Comparison of ENCODE assay signal across 7 mouse cellular contexts in genomic region chr5:34948861-34949760, GRCm38 (mm10). TPM values are rescaled to one million over a fixed set of nuclear protein-coding genes. Genes with fewer than 3 reads are reported as not detected.
DNase-seq lines count a peak whose midpoint lies in the region; ATAC-seq and TF ChIP-seq lines count a peak whose summit lies in the region.

TSS of gene Rgs12 (plus strand) at chr5:34949445.

- WGBS in intestine, postnatal 0 days = under 1% methylated on average over 72 of the region's 84 CpGs
- under 1% methylated on average over 57 of the region's 84 CpGs for WGBS in limb, embryonic 13.5 days
- WGBS in midbrain, embryonic 15.5 days = under 1% methylated on average over 83 of the region's 84 CpGs
- whole genome bisulfite sequencing in spleen, adult 2 months = under 1% methylated on average over 81 of the region's 84 CpGs

- peak within 1 kb of the TSS; percentile 65 for H3K4me3 ChIP-seq in intestine, postnatal 0 days (ENCODE audit: low read depth, low read length)
- peak within 1 kb of the TSS; percentile 88 for H3K4me3 ChIP-seq in limb, embryonic 13.5 days
- peak within 1 kb of the TSS; percentile 80 for H3K4me3 ChIP-seq in midbrain, embryonic 15.5 days
- peak within 1 kb of the TSS; percentile 70 for H3K4me3 ChIP-seq in spleen, adult 2 months (ENCODE audit: extremely low read depth, insufficient read depth, insufficient read length)

- TF ChIP-seq CTCF in intestine, postnatal 0 days (IDR thresholded peaks at IDR 0.05; ENCODE audit: low read depth) = no peak
- no peak for TF ChIP-seq CTCF in spleen, adult 2 months (IDR thresholded peaks at IDR 0.05; ENCODE audit: extremely low read depth, insufficient read depth, insufficient read length, insufficient replicate concordance)

- H3K4me1 ChIP-seq in intestine, postnatal 0 days (replicated peaks; ENCODE audit: control insufficient read depth, insufficient read depth, low read length) = no peaks in the 10 kb centered on the region
- peaks cover 16% of the 10 kb centered on the region for H3K4me1 ChIP-seq in limb, embryonic 13.5 days
- H3K4me1 ChIP-seq in midbrain, embryonic 15.5 days = peaks cover 24% of the 10 kb centered on the region
- peaks cover 5% of the 10 kb centered on the region; the same call in 1 of the 2 replicates for H3K4me1 ChIP-seq in spleen, adult 2 months (ENCODE audit: control insufficient read depth, insufficient read depth, insufficient read length)

- H3K27me3 ChIP-seq in intestine, postnatal 0 days (replicated peaks; ENCODE audit: control insufficient read depth, insufficient read depth, low read length) = no peaks in the 10 kb centered on the region; the same call in 1 of the 2 replicates
- no peaks in the 10 kb centered on the region for H3K27me3 ChIP-seq in limb, embryonic 13.5 days
- no peaks in the 10 kb centered on the region for H3K27me3 ChIP-seq in midbrain, embryonic 15.5 days (replicated peaks)
- no peaks in the 10 kb centered on the region for H3K27me3 ChIP-seq in spleen, adult 2 months (ENCODE audit: control insufficient read depth, insufficient read depth, low read length)

- peak; percentile 82 for DNase-seq in adrenal gland, adult 8-10 months
- peak; percentile 74 for DNase-seq in embryo, embryonic 11.5 days (ENCODE audit: low read depth, low spot score)
- no peak for DNase-seq in gonadal fat pad, adult 2 months (ENCODE audit: low read depth)
- DNase-seq in spleen, adult 2 months (ENCODE audit: low read depth in 1 of 2, low spot score in 2 of 2) = peak; percentile 56 to 81

- H3K27ac ChIP-seq in intestine, postnatal 0 days (ENCODE audit: low read depth, low read length) = peak within 1 kb of the TSS; percentile 22; the same call in 1 of the 2 replicates
- peak within 1 kb of the TSS; percentile 93 for H3K27ac ChIP-seq in limb, embryonic 13.5 days
- H3K27ac ChIP-seq in midbrain, embryonic 15.5 days = peak within 1 kb of the TSS; percentile 89
- H3K27ac ChIP-seq in spleen, adult 2 months (ENCODE audit: insufficient read depth, low read length) = peak within 1 kb of the TSS; percentile 55

- H3K4me2 ChIP-seq in intestine, postnatal 0 days (replicated peaks; ENCODE audit: low read depth) = peak within 1 kb of the TSS; percentile 79
- peak within 1 kb of the TSS; percentile 81 for H3K4me2 ChIP-seq in limb, embryonic 13.5 days (replicated peaks)
- peak within 1 kb of the TSS; percentile 74 for H3K4me2 ChIP-seq in midbrain, embryonic 15.5 days

- no peaks in the 10 kb centered on the region for H3K9me3 ChIP-seq in intestine, postnatal 0 days (ENCODE audit: control insufficient read depth)
- H3K9me3 ChIP-seq in limb, embryonic 13.5 days = peaks cover 6% of the 10 kb centered on the region; the same call in 1 of the 2 replicates
- H3K9me3 ChIP-seq in midbrain, embryonic 15.5 days = no peaks in the 10 kb centered on the region

- no peaks in the 10 kb centered on the region for H3K36me3 ChIP-seq in intestine, postnatal 0 days (ENCODE audit: control insufficient read depth, insufficient read depth)
- H3K36me3 ChIP-seq in limb, embryonic 13.5 days = peaks cover 22% of the 10 kb centered on the region
- H3K36me3 ChIP-seq in midbrain, embryonic 15.5 days (replicated peaks) = no peaks in the 10 kb centered on the region
- no peaks in the 10 kb centered on the region for H3K36me3 ChIP-seq in spleen, adult 2 months (ENCODE audit: control insufficient read depth, insufficient read depth, low read length)

- no peak for TF ChIP-seq POLR2A in spleen, adult 2 months (IDR thresholded peaks at IDR 0.05; ENCODE audit: low read depth, low read length)

- H3K9ac ChIP-seq in intestine, postnatal 0 days (ENCODE audit: low read depth, low read length) = peak within 1 kb of the TSS; percentile 62
- H3K9ac ChIP-seq in limb, embryonic 13.5 days = peak within 1 kb of the TSS; percentile 98
- H3K9ac ChIP-seq in midbrain, embryonic 15.5 days = peak within 1 kb of the TSS; percentile 95

- ATAC-seq in intestine, postnatal 0 days = peak; percentile 94
- peak; percentile 93 for ATAC-seq in limb, embryonic 13.5 days (ENCODE audit: low FRiP score, low read depth)
- peak; percentile 91 for ATAC-seq in midbrain, embryonic 15.5 days (replicated peaks)

RNA-seq across cellular contexts. Expression of gene Rgs12, which starts in this region (rescaled TPM):
- total RNA-seq in adrenal gland, adult 8-10 months (2022) = 10 to 100 TPM; 20.0 to 27.2 (median 23.1) TPM
- polyA plus RNA-seq in gonadal fat pad, adult 2 months (2012; rRNA removed) = 23.1 and 25.0 TPM in 2 replicates
- polyA plus RNA-seq in intestine, postnatal 0 days (2015; fragmentation: Nextera tagmentation; extraction: Ambion mirVana) = 4.1 and 4.7 TPM in 2 replicates
- polyA plus RNA-seq in limb, embryonic 13.5 days (2015; fragmentation: Nextera tagmentation; extraction: Ambion mirVana) = 50.4 and 54.0 TPM in 2 replicates
- 52.7 and 60.1 TPM in 2 replicates for polyA plus RNA-seq in midbrain, embryonic 15.5 days (2015; fragmentation: Nextera tagmentation; extraction: Ambion mirVana)
- 27.8 and 30.1 TPM in 2 replicates for polyA plus RNA-seq in spleen, adult 2 months (2012; rRNA removed)

Comparison
In these comparisons a context has a peak if more than half of its experiments do, and no peak if none do; other contexts are left out.
1. H3K27ac ChIP-seq: peak in every context shown above with its lines; median percentile 93 in limb, embryonic 13.5 days; 89 in midbrain, embryonic 15.5 days; 55 in spleen, adult 2 months; 22 in intestine, postnatal 0 days.